Mouse (Mus musculus) small intestine, adult 2 months (tissue): ENCODE results near the gene Wfdc10. TPM values are rescaled to one million over a fixed set of nuclear protein-coding genes. Genes with fewer than 3 reads are reported as not detected.

Source experiments
- H3K27ac ChIP-seq: fragments of 200-500 bp; 2 replicates; pipeline ENCODE4 v1.5.1; 2012; ENCODE audit warnings: low read depth, low read length, control low read depth, inconsistent platforms; ENCODE audit not compliant: insufficient read depth
- H3K27me3 ChIP-seq: fragments of 200-500 bp; 2 replicates; pipeline ENCODE4 v1.6.1; 2012; ENCODE audit warnings: mild to moderate bottlenecking, moderate library complexity, low read length, inconsistent platforms; ENCODE audit not compliant: control insufficient read depth, insufficient read depth
- H3K36me3 ChIP-seq: fragments of 200-500 bp; 2 replicates; pipeline ENCODE4 v1.6.1; 2012; ENCODE audit warnings: mild to moderate bottlenecking, low read length, control low read depth, inconsistent platforms; ENCODE audit not compliant: control insufficient read depth, insufficient read depth
- H3K4me1 ChIP-seq: fragments of 200-500 bp; 2 replicates; pipeline ENCODE4 v1.6.1; 2012; ENCODE audit warnings: low read length, inconsistent platforms, mixed read lengths; ENCODE audit not compliant: control insufficient read depth, insufficient read depth, insufficient read length
- H3K4me3 ChIP-seq: fragments of 200-500 bp; 2 replicates; pipeline ENCODE4 v1.5.1; 2012; ENCODE audit warnings: low read depth, mild to moderate bottlenecking, control low read depth, inconsistent platforms, low read length, moderate library complexity
- CTCF ChIP-seq: fragments of 200-500 bp; IDR thresholded peaks from 2 replicates; pipeline ENCODE4 v1.5.1; 2012; ENCODE audit warnings: low read depth, mild to moderate bottlenecking, control low read depth, inconsistent platforms, low read length, moderate library complexity, mixed read lengths; ENCODE audit not compliant: insufficient replicate concordance, insufficient read length; ENCODE audit errors: extremely low read depth
- POLR2A ChIP-seq: fragments of 200-500 bp; IDR thresholded peaks from 2 replicates; pipeline ENCODE4 v1.6.1; 2012; ENCODE audit warnings: low read depth, mild to moderate bottlenecking, control low read depth, inconsistent platforms, low read length, moderate library complexity
- WGBS: fragments of 180-500 bp; shearing (Covaris S2); methylation state at CpG from one replicate; pipeline ENCODE4 v1.1.7; 2018; 5-methylcytosine and 5-hydroxymethylcytosine counted together
- polyA plus RNA-seq: library from polyadenylated mRNA; depleted of rRNA; stranded (reverse); fragments of >200 nt; gene quantifications from 2 replicates; pipeline ENCODE4 v1.2.3, GENCODE M21; 2012; rRNA removed

Gene Wfdc10
- polyA plus RNA-seq, 1 experiment, result not detected

DNA sequence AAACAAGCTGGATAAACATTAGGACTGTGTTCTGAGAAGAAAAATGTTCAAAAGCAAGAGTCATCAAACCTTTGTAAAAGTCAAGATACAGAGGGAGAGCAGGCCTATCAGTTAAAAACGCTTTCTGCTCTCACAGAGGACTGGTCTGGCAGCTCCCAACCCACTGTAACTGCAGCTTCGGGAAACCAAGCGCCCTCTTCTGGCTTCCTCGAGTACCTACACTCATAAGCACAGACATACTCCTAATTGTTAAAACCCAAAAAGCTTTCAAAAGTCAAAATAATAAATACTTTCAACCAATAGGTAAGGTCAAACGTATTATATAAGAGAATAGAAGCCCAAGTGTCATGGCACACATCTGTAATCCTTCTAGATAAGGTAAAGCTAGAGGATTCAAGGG is 48.4 kb downstream of the Wfdc10 start:
- Histone ChIP-seq H3K36me3 (no peaks in the 10 kb centered on the region), H3K4me1 (peaks cover 10% of the 10 kb centered on the region), H3K27me3 (no peaks in the 10 kb centered on the region), H3K4me3 (no peak overlapping the region), H3K27ac (no peak overlapping the region)
- 88% methylated on average over 5 of the region's 5 CpGs for WGBS
- TF ChIP-seq CTCF, result peak; percentile 25; the same call in 1 of the 2 replicates
- TF ChIP-seq POLR2A, result no peak

- H3K36me3 ChIP-seq, result no peaks in the 10 kb centered on the region
- H3K4me1 ChIP-seq, result peaks cover 10% of the 10 kb centered on the region
- TF ChIP-seq CTCF, result no peak
- no peak for TF ChIP-seq POLR2A
- WGBS, result 42% methylated on average over 6 of the region's 6 CpGs
- H3K4me3 ChIP-seq, result no peak overlapping the region
- H3K27me3 ChIP-seq, result no peaks in the 10 kb centered on the region
- peak overlapping the region; percentile 98 for H3K27ac ChIP-seq
These were observed 49.5 kb downstream of the Wfdc10 start for GRCm38 (mm10) chr2:164705328-164705727.

GRCm38 (mm10) chr2:164705991-164706390 is 50.1 kb downstream of the Wfdc10 start:
- WGBS, result 72% methylated on average over 14 of the region's 14 CpGs
- Histone ChIP-seq H3K27ac (peak overlapping the region; percentile 41; the same call in 1 of the 2 replicates), H3K36me3 (no peaks in the 10 kb centered on the region), H3K27me3 (no peaks in the 10 kb centered on the region), H3K4me3 (no peak overlapping the region), H3K4me1 (peaks cover 8% of the 10 kb centered on the region)
- TF ChIP-seq CTCF (no peak), POLR2A (no peak)

Other genes with a start within 250 kb of the Wfdc10 start
- gene Sdc4, start 212.2 kb upstream of the Wfdc10 start, polyA plus RNA-seq, result 21.3 and 52.2 TPM in 2 replicates
- gene Sys1, start 199.1 kb upstream of the Wfdc10 start, polyA plus RNA-seq, result 187 and 276 TPM in 2 replicates
- 35.0 and 79.8 TPM in 2 replicates for gene Gm20458, start 195.1 kb upstream of the Wfdc10 start, polyA plus RNA-seq
- gene Trp53tg5, start 182.3 kb upstream of the Wfdc10 start, polyA plus RNA-seq, result not detected in 2 replicates
- gene Dbndd2, start 169.9 kb upstream of the Wfdc10 start, polyA plus RNA-seq, result 38.4 and 61.6 TPM in 2 replicates
- 117 and 171 TPM in 2 replicates for gene Pigt, start 158.5 kb upstream of the Wfdc10 start, polyA plus RNA-seq
- 3.2 and 40.1 TPM in 2 replicates for gene Wfdc2, start 93.6 kb upstream of the Wfdc10 start, polyA plus RNA-seq
- not detected in 2 replicates for gene Spint3, start 82.6 kb upstream of the Wfdc10 start, polyA plus RNA-seq
- gene Wfdc6a, start 70.6 kb upstream of the Wfdc10 start, polyA plus RNA-seq, result not detected in 2 replicates
- not detected in 2 replicates for gene Eppin, start 62.5 kb upstream of the Wfdc10 start, polyA plus RNA-seq
- gene Wfdc6b, start 42.5 kb upstream of the Wfdc10 start, polyA plus RNA-seq, result not detected in 2 replicates
- 0.05 TPM in 1 of 2 replicates, not detected in the other for gene Wfdc8, start 42.4 kb upstream of the Wfdc10 start, polyA plus RNA-seq
- gene Wfdc16, start 17.2 kb upstream of the Wfdc10 start, polyA plus RNA-seq, result not detected in 2 replicates
- not detected in 2 replicates for gene Wfdc9, start 537 bp downstream of the Wfdc10 start, polyA plus RNA-seq
- gene Wfdc11, start 18.0 kb downstream of the Wfdc10 start, polyA plus RNA-seq, result not detected in 2 replicates
- gene Wfdc13, start 29.1 kb downstream of the Wfdc10 start, polyA plus RNA-seq, result not detected in 2 replicates
- gene Spint4, start 42.5 kb downstream of the Wfdc10 start, polyA plus RNA-seq, result not detected in 2 replicates
- not detected in 2 replicates for gene Spint5, start 59.3 kb downstream of the Wfdc10 start, polyA plus RNA-seq
- 0.06 and 0.75 TPM in 2 replicates for gene Wfdc3, start 89.9 kb downstream of the Wfdc10 start, polyA plus RNA-seq
- gene Dnttip1, start 89.9 kb downstream of the Wfdc10 start, polyA plus RNA-seq, result 20.9 and 37.8 TPM in 2 replicates
- gene Ube2c, start 113.9 kb downstream of the Wfdc10 start, polyA plus RNA-seq, result 39.1 and 91.2 TPM in 2 replicates
- gene Tnnc2, start 123.9 kb downstream of the Wfdc10 start, polyA plus RNA-seq, result not detected in 2 replicates
- 9.7 and 19.2 TPM in 2 replicates for gene Snx21, start 129.8 kb downstream of the Wfdc10 start, polyA plus RNA-seq
- gene Acot8, start 148.8 kb downstream of the Wfdc10 start, polyA plus RNA-seq, result 76.9 and 102 TPM in 2 replicates
- gene Zswim3, start 149.1 kb downstream of the Wfdc10 start, polyA plus RNA-seq, result 1.7 and 2.6 TPM in 2 replicates
- 4.8 and 8.1 TPM in 2 replicates for gene Zswim1, start 166.6 kb downstream of the Wfdc10 start, polyA plus RNA-seq
- gene Spata25, start 172.5 kb downstream of the Wfdc10 start, polyA plus RNA-seq, result not detected in 2 replicates
- gene Ctsa, start 176.8 kb downstream of the Wfdc10 start, polyA plus RNA-seq, result 156 and 235 TPM in 2 replicates
- 1.7 and 3.1 TPM in 2 replicates for gene Neurl2, start 177.4 kb downstream of the Wfdc10 start, polyA plus RNA-seq
- gene Pltp, start 201.7 kb downstream of the Wfdc10 start, polyA plus RNA-seq, result 20.9 and 34.2 TPM in 2 replicates
- 22.8 and 30.3 TPM in 2 replicates for gene Pcif1, start 223.3 kb downstream of the Wfdc10 start, polyA plus RNA-seq